Mouse (Mus musculus): ENCODE data around the gene Dusp7.

The Dusp7 gene

GRCm38 (mm10) chr9:106354810-106355209, 13.6 kb upstream of the Dusp7 start:
- no peak for DNase-seq (ENCODE audit: low read depth, low spot score)

- DNase-seq (ENCODE audit: low read depth, low spot score), result no peak
Measured at GRCm38 (mm10) chr9:106355217-106355974, 13.0 kb upstream of the Dusp7 start.

GRCm38 (mm10) chr9:106355975-106356286, 12.5 kb upstream of the Dusp7 start:
- DNase-seq (ENCODE audit: low read depth, low spot score), result no peak

- DNase-seq (ENCODE audit: low read depth, low spot score), result no peak
Measured at GRCm38 (mm10) chr9:106356323-106356844, 12.0 kb upstream of the Dusp7 start.

GRCm38 (mm10) chr9:106357167-106357566, 11.3 kb upstream of the Dusp7 start:
- no peak for DNase-seq (ENCODE audit: low read depth, low spot score)

GRCm38 (mm10) chr9:106359297-106359696, 9.1 kb upstream of the Dusp7 start:
- DNase-seq (ENCODE audit: low read depth, low spot score), result no peak

GRCm38 (mm10) chr9:106361140-106361539, 7.3 kb upstream of the Dusp7 start:
- DNase-seq (ENCODE audit: low read depth, low spot score), result no peak

GRCm38 (mm10) chr9:106365333-106365732, 3.1 kb upstream of the Dusp7 start:
- no peak for DNase-seq (ENCODE audit: low read depth, low spot score)

GRCm38 (mm10) chr9:106366188-106366587, 2.2 kb upstream of the Dusp7 start:
- DNase-seq (ENCODE audit: low read depth, low spot score), result no peak

GRCm38 (mm10) chr9:106367001-106367400, 1.4 kb upstream of the Dusp7 start:
- no peak for DNase-seq (ENCODE audit: low read depth, low spot score)

- DNase-seq (ENCODE audit: low read depth, low spot score), result peak; percentile 95
Measured at GRCm38 (mm10) chr9:106367592-106368111, 780 bp upstream of the Dusp7 start.

- no peak for DNase-seq (ENCODE audit: low read depth, low spot score)
Measured at GRCm38 (mm10) chr9:106368831-106369501, 534 bp downstream of the Dusp7 start.

GRCm38 (mm10) chr9:106369801-106370485, 1.5 kb downstream of the Dusp7 start:
- no peak for DNase-seq (ENCODE audit: low read depth, low spot score)

- DNase-seq (ENCODE audit: low read depth, low spot score), result no peak
Measured at GRCm38 (mm10) chr9:106370620-106371383, 2.4 kb downstream of the Dusp7 start.

GRCm38 (mm10) chr9:106371384-106371671, 2.9 kb downstream of the Dusp7 start:
- no peak for DNase-seq (ENCODE audit: low read depth, low spot score)

GRCm38 (mm10) chr9:106371776-106372175, 3.3 kb downstream of the Dusp7 start:
- no peak for DNase-seq (ENCODE audit: low read depth, low spot score)

- DNase-seq (ENCODE audit: low read depth, low spot score), result no peak
Measured at GRCm38 (mm10) chr9:106372431-106373412, 4.3 kb downstream of the Dusp7 start.

- DNase-seq (ENCODE audit: low read depth, low spot score), result no peak
Measured at GRCm38 (mm10) chr9:106373973-106374372, 5.5 kb downstream of the Dusp7 start.

- no peak for DNase-seq (ENCODE audit: low read depth, low spot score)
Measured at GRCm38 (mm10) chr9:106377247-106377646, 8.8 kb downstream of the Dusp7 start.

- no peak for DNase-seq (ENCODE audit: low read depth, low spot score)
Measured at GRCm38 (mm10) chr9:106378045-106378444, 9.6 kb downstream of the Dusp7 start.

GRCm38 (mm10) chr9:106378753-106379152, 10.3 kb downstream of the Dusp7 start:
- DNase-seq (ENCODE audit: low read depth, low spot score), result no peak

Data from retina, adult 2 months (tissue).